Mouse (Mus musculus): ENCODE data around the gene Ptprf. TPM values are rescaled to one million over a fixed set of nuclear protein-coding genes. Genes with fewer than 3 reads are reported as not detected.

The Ptprf gene
- total RNA-seq (2021): 10 to 100 TPM; 67.6 to 77.5 TPM
- long read RNA-seq, full-length matches to known transcripts: 9 of 42 reads
- long read RNA-seq, partial matches to known transcripts: 26 of 42 reads
- long read RNA-seq, other reads (novel, unspliced or antisense): 7 of 42 reads

GRCm38 (mm10) chr4:118291231-118291630 lies at the start of gene Ptprf:
Gene Ptprf (minus strand): TSS chr4:118291405.
- peak; percentile 50 to 80 for DNase-seq (ENCODE audit: low spot score in 2 of 2)

GRCm38 (mm10) chr4:118336658-118337057 lies 45.5 kb upstream of the Ptprf start:
- peak in 1 of 2 experiments; percentile 59 for DNase-seq (ENCODE audit: low spot score in 2 of 2)

- no peak for DNase-seq (ENCODE audit: low spot score in 2 of 2)
Measured at GRCm38 (mm10) chr4:118335991-118336390, 44.8 kb upstream of the Ptprf start.

- DNase-seq (ENCODE audit: low spot score in 2 of 2): no peak
Measured at GRCm38 (mm10) chr4:118331777-118332176, 40.6 kb upstream of the Ptprf start.

GRCm38 (mm10) chr4:118326476-118326875 lies 35.3 kb upstream of the Ptprf start:
- DNase-seq (ENCODE audit: low spot score in 2 of 2): no peak

- no peak for DNase-seq (ENCODE audit: low spot score in 2 of 2)
Measured at GRCm38 (mm10) chr4:118320636-118321035, 29.4 kb upstream of the Ptprf start.

GRCm38 (mm10) chr4:118319706-118320344 lies 28.6 kb upstream of the Ptprf start:
- no peak for DNase-seq (ENCODE audit: low spot score in 2 of 2)

GRCm38 (mm10) chr4:118316662-118317061 lies 25.5 kb upstream of the Ptprf start:
- no peak for DNase-seq (ENCODE audit: low spot score in 2 of 2)

GRCm38 (mm10) chr4:118315286-118315685 lies 24.1 kb upstream of the Ptprf start:
- no peak for DNase-seq (ENCODE audit: low spot score in 2 of 2)

- no peak for DNase-seq (ENCODE audit: low spot score in 2 of 2)
Measured at GRCm38 (mm10) chr4:118310461-118310860, 19.3 kb upstream of the Ptprf start.

- DNase-seq (ENCODE audit: low spot score in 2 of 2): no peak
Measured at GRCm38 (mm10) chr4:118307533-118308263, 16.5 kb upstream of the Ptprf start.

- no peak for DNase-seq (ENCODE audit: low spot score in 2 of 2)
Measured at GRCm38 (mm10) chr4:118306113-118306696, 15.0 kb upstream of the Ptprf start.

GRCm38 (mm10) chr4:118304984-118305383 lies 13.8 kb upstream of the Ptprf start:
- no peak for DNase-seq (ENCODE audit: low spot score in 2 of 2)

GRCm38 (mm10) chr4:118297844-118298243 lies 6.6 kb upstream of the Ptprf start:
- DNase-seq (ENCODE audit: low spot score in 2 of 2): no peak

GRCm38 (mm10) chr4:118295651-118296561 lies 4.7 kb upstream of the Ptprf start:
- no peak for DNase-seq (ENCODE audit: low spot score in 2 of 2)

GRCm38 (mm10) chr4:118294811-118295210 lies 3.6 kb upstream of the Ptprf start:
- DNase-seq (ENCODE audit: low spot score in 2 of 2): no peak

- peak; percentile 49 to 91 for DNase-seq (ENCODE audit: low spot score in 2 of 2)
Measured at GRCm38 (mm10) chr4:118292741-118293306, 1.6 kb upstream of the Ptprf start.

- DNase-seq (ENCODE audit: low spot score in 2 of 2): no peak
Measured at GRCm38 (mm10) chr4:118290416-118291030, 682 bp downstream of the Ptprf start.

GRCm38 (mm10) chr4:118289960-118290415 lies 1.2 kb downstream of the Ptprf start:
- DNase-seq (ENCODE audit: low spot score in 2 of 2): no peak

GRCm38 (mm10) chr4:118289266-118289665 lies 1.9 kb downstream of the Ptprf start:
- no peak for DNase-seq (ENCODE audit: low spot score in 2 of 2)
